Mouse (Mus musculus) frontal cortex, adult 2 months (tissue): ENCODE results near the gene Isg15. TPM values are rescaled to one million over a fixed set of nuclear protein-coding genes. Genes with fewer than 3 reads are reported as not detected.

Experiments
- DNase-seq, 2 experiments: peaks; one replicate each; pipeline ENCODE4 v3.0.0; 2022; ENCODE audit warnings: low spot score in 1 of 2; ENCODE audit errors: extremely low spot score in 1 of 2
- polyA plus RNA-seq: library from polyadenylated mRNA; depleted of rRNA; stranded (reverse); fragments of >200 nt; gene quantifications from 2 replicates; pipeline ENCODE4 v1.2.3, GENCODE M21; 2012; rRNA removed

Gene Isg15
- 8.9 and 10.4 TPM in 2 replicates for polyA plus RNA-seq

DNA sequence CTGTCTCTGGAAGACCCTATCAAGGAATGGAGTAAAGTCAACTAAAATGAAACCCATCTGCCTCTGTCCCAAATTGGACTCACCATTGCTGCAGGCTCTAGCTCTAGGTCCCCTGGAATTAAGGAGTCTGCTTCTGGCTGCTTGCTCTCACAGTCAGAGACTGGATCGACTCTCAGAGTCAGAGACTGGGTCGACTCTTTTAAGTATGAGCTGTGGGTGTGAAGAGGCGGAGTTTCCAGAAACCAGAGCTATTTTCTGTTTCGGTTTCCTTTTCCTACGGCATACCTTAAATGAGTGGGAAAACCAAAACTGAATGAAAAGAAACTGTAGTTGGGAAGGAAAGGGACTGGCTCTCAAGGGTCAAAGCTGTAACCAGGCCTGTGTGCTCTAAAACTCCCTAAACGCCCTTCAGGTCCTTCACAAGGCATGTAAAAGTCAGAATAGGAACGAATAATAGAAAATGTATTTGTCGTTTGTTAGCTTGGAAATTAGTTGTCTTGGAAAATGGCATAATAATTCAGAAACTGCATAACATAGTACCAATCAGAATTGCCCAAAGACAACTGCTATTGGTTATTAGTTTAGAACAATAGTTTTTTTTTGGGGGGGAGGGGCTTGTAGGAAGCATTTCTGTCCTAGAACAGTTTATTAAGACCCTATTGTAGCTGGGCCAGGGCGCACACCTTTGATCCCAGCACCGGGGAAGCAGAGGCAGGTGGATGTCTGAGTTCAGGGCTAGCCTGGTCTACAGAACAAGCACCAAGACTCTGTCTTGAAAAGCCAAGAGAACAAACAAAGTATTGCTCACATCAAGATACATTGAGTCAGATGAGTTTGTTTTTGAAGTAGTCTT is at the start of gene Isg15:
Isg15 (minus strand) TSS at position 196 of the 853 bp plus-strand sequence.
- no peak for DNase-seq

DNA sequence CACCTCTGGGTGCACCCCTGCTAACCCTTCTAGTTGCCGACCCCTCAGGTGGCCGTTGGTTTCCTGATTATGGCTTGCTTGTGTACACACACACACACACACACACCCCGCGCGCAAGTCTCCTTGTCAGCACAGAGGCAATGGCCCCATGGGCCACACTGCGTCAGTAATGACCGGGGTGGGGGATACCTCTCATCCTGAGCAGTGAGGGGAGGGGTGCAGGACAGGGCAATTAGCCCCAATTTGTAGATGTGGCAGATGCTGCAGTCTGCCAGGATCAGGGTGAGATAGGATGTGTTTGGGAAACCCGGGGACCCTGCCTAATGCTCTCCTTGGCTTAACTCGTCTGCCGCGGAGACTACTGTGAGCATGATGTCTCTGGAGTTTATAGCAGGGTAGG is 48.9 kb upstream of the Isg15 start:
- DNase-seq, result no peak

DNA sequence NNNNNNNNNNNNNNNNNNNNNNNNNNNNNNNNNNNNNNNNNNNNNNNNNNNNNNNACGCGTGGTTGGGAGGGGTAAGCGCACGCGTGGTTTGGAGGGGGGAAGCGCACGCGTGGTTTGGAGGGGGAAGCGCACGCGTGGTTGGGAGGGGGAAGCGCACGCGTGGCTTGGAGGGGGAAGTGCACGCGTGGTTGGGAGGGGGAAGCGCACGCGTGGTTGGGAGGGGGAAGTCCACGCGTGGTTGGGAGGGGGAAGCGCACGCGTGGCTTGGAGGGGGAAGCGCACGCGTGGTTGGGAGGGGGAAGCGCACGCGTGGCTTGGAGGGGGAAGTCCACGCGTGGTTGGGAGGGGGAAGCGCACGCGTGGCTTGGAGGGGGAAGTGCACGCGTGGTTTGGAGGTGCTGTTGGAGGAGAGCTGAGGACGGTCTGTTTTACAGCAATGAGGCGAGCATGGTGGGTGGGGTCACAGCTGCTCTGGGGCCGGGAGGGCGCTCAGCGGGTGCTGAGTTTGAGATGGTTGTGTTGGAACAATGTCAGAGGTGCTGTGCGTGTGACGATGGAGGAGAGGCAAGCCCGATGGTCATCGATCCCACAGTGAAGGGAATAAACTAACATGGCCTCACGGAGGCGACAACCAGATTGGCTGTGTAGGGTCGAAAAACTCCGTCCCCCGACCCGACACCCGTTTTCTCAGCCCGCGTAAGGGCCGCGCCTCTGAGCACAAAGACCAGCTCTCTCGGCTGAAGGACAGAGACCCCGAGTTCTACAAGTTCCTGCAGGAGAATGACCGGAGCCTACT is 36.2 kb upstream of the Isg15 start:
- no peak for DNase-seq

DNA sequence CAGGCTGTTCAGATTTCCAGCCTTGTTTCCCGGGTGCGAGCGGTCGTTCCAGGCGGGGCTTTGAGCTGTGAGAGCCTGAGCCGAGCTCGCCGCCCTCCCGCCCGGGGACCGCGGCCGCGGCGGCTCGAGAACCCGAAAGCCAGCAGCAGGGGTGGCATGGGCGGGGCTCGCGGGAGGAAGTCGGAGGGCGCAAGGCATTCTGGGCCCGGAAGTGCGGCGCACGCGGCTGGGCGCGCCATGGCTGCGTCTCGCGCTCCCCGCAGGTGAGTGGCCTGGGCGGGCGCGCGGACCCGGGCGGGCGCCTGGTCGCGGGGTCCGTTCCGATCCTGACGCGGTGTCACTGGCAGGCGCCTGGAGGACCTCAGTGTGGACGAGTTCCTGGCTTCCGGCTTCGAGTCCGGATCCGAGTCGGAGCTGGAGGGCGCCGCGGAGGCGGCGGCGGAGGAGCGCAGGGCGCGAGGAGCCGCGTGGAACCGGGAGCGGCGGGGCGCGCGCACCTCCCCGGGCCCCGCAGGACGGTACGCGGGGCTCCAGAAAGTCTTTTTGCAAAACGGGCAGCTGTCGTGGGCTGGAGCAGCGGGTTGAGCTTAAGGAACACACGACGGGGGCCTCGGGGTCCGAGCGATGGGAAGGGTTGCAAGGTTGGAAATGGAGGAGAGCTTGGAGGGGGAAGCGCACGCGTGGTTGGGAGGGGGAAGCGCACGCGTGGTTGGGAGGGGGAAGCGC is 35.4 kb upstream of the Isg15 start, which contains the start of gene Noc2l:
Noc2l (plus strand) TSS at position 203 of the 726 bp plus-strand sequence.
- peak; percentile 67 to 90 for DNase-seq

DNA sequence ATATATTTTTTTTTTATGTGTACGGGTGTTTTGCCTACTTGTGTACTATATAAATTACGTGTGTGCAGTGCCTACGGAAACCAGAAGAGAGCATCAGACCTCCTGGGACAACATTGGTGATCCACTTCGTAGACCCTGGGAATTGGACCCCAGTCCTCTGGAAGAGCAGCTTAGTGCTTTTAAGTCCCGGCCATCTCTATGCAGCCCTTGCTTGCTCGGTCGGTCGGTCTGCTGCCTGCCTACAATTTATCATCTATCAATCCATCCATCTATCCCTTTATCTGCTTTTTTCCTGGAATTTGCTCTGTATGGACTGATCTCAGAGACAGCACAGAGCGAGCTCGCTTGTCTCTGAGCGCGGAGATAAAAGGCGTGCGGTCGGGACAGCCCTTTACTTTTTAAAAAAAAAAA is 34.7 kb upstream of the Isg15 start:
- no peak for DNase-seq

GRCm38 (mm10) chr4:156234701-156235213 is 34.1 kb upstream of the Isg15 start, which contains the start of gene Plekhn1:
Gene Plekhn1 (minus strand): TSS chr4:156234857.
- peak in 1 of 2 experiments; percentile 72 for DNase-seq

DNA sequence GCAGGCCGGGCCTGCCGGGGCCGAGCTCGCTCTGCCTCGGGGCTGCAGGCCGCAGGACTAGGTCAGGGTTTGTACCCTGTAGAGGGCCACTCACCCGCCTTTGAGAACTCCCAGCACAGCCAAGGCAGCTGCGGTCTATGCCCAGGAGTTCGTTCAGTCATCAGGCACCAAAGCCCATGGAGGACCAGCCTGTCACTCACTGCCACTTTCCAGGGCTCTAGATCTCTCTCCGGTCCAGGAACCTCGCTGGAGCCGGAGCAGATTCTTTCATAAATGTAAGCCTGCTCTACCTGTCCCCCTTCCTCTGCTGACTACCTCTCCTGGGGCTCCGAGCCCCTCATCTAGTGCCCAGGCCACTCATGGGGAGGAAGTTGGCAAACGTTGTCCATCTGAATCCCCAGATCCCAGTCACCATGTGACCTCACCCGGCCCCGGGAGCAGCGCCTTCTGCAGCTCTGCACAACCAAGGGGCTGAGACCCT is 33.4 kb upstream of the Isg15 start:
- DNase-seq, result no peak

- peak in 1 of 2 experiments; percentile 72 for DNase-seq
Observed at GRCm38 (mm10) chr4:156228393-156229024, 27.9 kb upstream of the Isg15 start.

DNA sequence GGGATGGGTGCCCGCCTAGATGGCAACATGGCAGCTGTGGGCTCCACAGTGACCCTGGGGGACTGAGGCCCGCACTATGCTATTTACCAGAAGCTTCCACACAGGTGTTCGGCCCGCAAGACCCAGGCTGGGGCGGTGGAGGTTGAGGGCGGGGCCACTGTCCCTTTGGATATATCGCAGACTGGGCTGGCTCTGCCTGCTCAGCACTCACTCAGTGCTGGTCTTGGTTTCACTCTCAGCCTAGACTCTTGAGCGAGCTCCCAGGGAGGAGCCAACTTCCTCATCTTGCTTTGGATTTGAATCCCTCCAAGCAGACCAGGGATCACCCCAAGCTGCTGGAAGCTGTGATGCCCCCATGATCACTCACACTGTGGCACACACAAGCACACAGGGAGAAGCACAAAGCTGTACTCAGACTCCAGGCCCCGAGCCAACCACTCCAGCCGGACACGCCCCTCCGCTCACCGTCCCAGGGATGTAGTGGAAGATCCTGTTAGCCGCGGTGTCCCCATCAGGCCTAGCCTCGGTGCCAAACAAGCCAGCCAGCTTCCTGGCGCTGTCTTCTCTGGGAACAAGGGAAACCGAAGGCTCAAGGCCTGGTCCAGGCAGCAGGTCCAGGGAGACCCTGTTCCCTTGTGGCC is 27.3 kb upstream of the Isg15 start:
- DNase-seq, result no peak

GRCm38 (mm10) chr4:156224276-156224675 is 23.7 kb upstream of the Isg15 start:
- DNase-seq, result no peak

DNA sequence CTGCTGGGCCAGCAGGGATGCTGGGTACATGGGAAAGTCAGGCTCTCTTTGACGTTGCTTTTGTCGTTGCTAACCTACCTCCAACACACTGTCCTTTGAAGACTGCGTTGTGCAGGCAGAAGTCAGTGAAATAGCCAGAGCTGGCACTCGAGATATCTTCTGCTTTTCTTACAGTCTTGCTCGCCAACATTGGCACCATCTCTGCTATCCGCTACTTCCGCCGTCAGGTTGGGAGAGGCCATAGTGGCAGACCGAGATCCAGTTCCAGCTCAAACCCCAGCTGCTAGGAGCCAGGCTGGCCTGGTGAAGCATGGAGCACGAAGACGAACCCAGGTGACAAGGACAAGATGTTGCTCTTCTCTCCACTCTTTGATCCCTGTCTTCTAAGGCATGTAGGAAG is 19.3 kb upstream of the Isg15 start:
- DNase-seq, result no peak

GRCm38 (mm10) chr4:156217838-156218237 is 17.2 kb upstream of the Isg15 start:
- DNase-seq, result no peak

DNA sequence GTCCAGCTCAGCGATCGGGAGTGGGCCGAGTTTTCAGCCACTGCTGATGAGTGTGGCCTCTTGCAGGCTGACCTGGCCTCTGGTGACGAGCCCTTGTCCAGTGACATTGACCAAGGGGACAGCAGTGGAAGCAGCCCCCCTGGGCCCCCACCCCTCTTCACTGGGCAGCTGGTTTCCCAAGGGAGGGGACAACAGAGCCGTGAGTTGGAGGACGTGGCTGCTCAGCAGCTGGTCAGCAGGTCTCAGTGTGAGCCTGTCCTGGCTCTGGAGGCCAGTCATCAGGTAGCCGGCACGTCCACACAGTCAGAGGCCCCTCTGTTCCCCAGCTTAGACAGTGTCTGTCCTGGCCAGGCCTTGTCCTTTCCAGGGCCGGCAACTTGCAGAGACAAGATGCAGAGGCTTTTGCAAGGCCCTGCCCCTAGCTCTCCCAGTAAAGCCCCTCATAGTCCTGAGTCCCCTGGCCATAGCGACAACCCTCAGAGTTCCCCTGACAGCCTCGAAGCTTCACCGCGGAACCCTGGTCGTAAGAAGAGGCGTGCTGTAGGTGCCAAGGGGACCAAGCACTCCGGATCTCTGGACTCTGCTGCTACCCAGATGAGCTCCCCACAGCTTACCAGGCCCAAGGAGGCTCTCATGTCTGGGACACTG is 16.5 kb upstream of the Isg15 start:
- DNase-seq, result no peak

GRCm38 (mm10) chr4:156216196-156216595 is 15.6 kb upstream of the Isg15 start:
- no peak for DNase-seq

DNA sequence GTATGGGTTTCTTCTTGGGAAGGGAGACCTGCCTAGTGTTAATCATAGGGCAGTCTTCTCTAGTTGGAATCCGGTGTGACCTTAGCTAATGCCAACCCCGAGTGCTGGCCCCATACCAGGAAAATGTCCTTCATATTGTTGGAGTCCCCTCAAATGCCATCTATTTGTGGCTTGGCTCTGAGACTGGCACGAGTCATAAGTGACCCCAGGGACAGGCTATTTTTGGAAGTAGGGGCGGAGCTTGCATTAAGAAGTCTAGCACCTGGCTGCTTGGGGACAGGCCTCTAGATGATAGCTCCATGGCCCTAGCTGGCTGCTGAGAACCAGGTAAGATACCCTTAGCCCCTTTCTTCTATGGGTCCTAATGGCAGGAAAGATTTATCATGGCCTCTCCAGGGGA is 15.0 kb upstream of the Isg15 start, which contains the start of gene Perm1:
Perm1 (plus strand) TSS at position 220 of the 400 bp plus-strand sequence.
- no peak for DNase-seq

- no peak for DNase-seq
Observed at GRCm38 (mm10) chr4:156213134-156213533, 12.5 kb upstream of the Isg15 start.

GRCm38 (mm10) chr4:156209963-156210635 is 9.5 kb upstream of the Isg15 start:
- no peak for DNase-seq

- no peak for DNase-seq
Observed at GRCm38 (mm10) chr4:156208872-156209271, 8.3 kb upstream of the Isg15 start.
